Mouse (Mus musculus) G1E (cell line): ENCODE measurements at regions not wholly inside any gene's neighbourhood (a gene's known extent, or its start where the extent isn't known, plus 50 kb on each side); places are given as distances from the start of the nearest gene placed in this dataset.

Experiments
- ATAC-seq: 2 replicates; pipeline ENCODE4 v1.8.0; 2016; ENCODE audit warnings: mild to moderate bottlenecking; ENCODE audit not compliant: insufficient number of reproducible peaks, poor library complexity, low FRiP score, severe bottlenecking; ENCODE audit errors: extremely low read depth
- DNase-seq: peaks from one replicate; pipeline ENCODE4 v3.0.0; 2012; ENCODE audit warnings: low spot score
- H3K27me3 ChIP-seq: 2 replicates; pipeline ENCODE4 v1.6.1; 2012; ENCODE audit warnings: mild to moderate bottlenecking, low read length, inconsistent platforms; ENCODE audit not compliant: insufficient read depth
- H3K36me3 ChIP-seq: replicated peaks from 2 replicates; pipeline ENCODE3; 2012; ENCODE audit warnings: mild to moderate bottlenecking, inconsistent platforms
- H3K4me1 ChIP-seq: 2 replicates; pipeline ENCODE4 v1.6.1; 2012; ENCODE audit warnings: low read depth, low read length, inconsistent platforms, mixed read lengths; ENCODE audit not compliant: insufficient read depth
- H3K4me3 ChIP-seq: 2 replicates; pipeline ENCODE4 v1.5.1; 2012; ENCODE audit warnings: low read depth, mild to moderate bottlenecking, inconsistent platforms, low read length, moderate library complexity, mixed read lengths
- H3K9me3 ChIP-seq: replicated peaks from 2 replicates; pipeline ENCODE4 v1.6.1; 2012; ENCODE audit warnings: inconsistent platforms
- CTCF ChIP-seq: IDR thresholded peaks from 2 replicates; pipeline ENCODE4 v1.5.1; 2012; ENCODE audit warnings: low read depth, low read length, inconsistent platforms, mixed read lengths
- GATA1 ChIP-seq: IDR thresholded peaks from 2 replicates; pipeline ENCODE4 v1.6.1; 2012; ENCODE audit warnings: borderline replicate concordance, low read length, inconsistent platforms, mixed read lengths
- GATA2 ChIP-seq: IDR thresholded peaks from 2 replicates; pipeline ENCODE4 v1.6.1; 2012; ENCODE audit warnings: low read depth, low read length, inconsistent platforms, borderline replicate concordance
- POLR2AphosphoS5 ChIP-seq: IDR thresholded peaks from 2 replicates; pipeline ENCODE4 v1.6.1; 2012; ENCODE audit warnings: low read depth, low read length, inconsistent platforms; ENCODE audit not compliant: insufficient replicate concordance
- TAL1 ChIP-seq: conservative IDR thresholded peaks from 2 replicates; pipeline ENCODE4 v1.6.1; 2012; ENCODE audit warnings: low read depth, low read length, inconsistent platforms, mixed read lengths

DNA sequence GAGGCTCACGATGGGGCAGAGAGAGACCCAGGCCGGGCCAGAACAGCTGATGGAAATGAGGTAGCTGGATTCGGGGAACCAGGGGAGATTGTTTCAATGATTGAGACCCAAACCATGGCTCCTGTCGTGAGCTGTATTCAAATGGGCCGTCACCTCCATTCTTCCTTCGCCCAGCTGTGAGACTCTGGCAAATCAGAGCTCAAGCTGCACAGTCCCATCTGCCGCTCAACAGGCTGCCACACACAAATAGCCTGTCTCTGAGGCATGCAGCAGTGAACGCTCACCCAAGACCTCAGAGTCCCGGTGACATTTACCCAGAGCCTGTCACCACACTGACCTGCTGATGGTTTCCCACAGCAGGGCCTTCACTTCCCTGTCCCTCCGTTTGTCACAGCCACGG is 60.1 kb upstream of the Aldh1b1 start:
- H3K4me1 ChIP-seq: no peaks in the 10 kb centered on the region

DNA sequence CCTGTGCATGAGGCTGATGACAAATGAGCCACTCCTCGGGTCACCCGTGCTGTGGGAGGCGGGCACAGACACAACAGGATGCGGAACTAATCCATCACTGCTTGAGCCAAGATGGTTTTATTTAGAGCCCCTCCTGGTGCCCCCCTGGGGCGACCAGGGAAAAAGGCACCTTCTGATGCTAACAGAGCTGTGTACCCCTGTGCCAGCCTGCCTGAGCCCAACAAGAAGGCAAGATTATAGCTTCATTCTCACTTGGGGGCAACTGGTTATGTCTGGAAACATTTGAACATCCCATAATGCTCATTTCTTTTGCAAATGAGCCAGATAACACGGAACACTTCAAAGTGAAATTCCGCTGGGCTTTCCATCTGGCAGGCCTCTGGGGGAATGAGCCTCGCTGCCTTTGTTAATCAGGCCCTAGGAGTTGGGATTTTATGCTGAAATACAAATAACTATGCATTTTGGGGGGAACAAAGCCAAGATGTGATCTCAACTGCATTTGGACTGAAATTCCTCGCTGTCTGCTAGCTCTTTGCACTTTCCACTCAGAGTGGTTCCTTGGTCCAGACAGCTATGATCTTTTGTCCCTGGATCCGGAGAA is 62.5 kb upstream of the Aldh1b1 start:
- H3K4me1 ChIP-seq: no peaks in the 10 kb centered on the region
- H3K27me3 ChIP-seq: 0 out of 2 replicates have a peak, but pooled peaks cover 6% of the 10 kb centered on the region
- H3K9me3 ChIP-seq: no peaks in the 10 kb centered on the region
- no peak for TF ChIP-seq CTCF
- H3K4me3 ChIP-seq: no peak overlapping the region
- H3K36me3 ChIP-seq: no peaks in the 10 kb centered on the region
- DNase-seq: no peak
- no peak for ATAC-seq

More for the DNA sequence above, 60.1 kb upstream of the Aldh1b1 start:
- no peak for TF ChIP-seq TAL1
- TF ChIP-seq POLR2AphosphoS5: no peak
- TF ChIP-seq GATA1: no peak
- TF ChIP-seq GATA2: no peak
- no peak for TF ChIP-seq CTCF
- no peak for DNase-seq
- no peak overlapping the region for H3K4me3 ChIP-seq
- no peak for ATAC-seq
- no peaks in the 10 kb centered on the region for H3K36me3 ChIP-seq
- peaks cover 8% of the 10 kb centered on the region; the same call in 1 of the 2 replicates for H3K27me3 ChIP-seq
- H3K9me3 ChIP-seq: no peaks in the 10 kb centered on the region

DNA sequence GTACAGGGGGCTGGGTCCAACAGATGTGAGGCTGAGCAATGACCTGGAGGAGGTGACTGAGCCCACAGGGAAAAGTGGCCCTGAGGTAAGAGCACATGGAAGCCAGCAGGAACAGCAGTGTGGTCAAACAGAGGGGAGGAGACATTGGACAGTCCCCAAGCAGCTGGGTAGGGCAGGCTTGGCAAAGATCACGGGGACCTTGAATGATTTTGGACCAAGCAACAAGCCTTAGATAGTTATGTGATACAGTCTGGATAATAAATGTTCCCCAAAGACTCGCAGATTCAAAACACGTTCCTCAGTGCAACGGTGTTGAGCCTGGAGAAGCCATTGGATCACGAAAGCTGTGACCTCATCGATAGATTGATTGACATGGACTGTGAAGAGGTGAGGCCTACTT is 64.8 kb upstream of the Aldh1b1 start:
- no peak for ATAC-seq
- no peaks in the 10 kb centered on the region for H3K4me1 ChIP-seq
- DNase-seq: no peak
- H3K4me3 ChIP-seq: no peak overlapping the region
- TF ChIP-seq GATA1: no peak
- TF ChIP-seq TAL1: no peak
- no peak for TF ChIP-seq CTCF
- no peak for TF ChIP-seq POLR2AphosphoS5
- no peak for TF ChIP-seq GATA2
- no peaks in the 10 kb centered on the region for H3K36me3 ChIP-seq
- H3K9me3 ChIP-seq: no peaks in the 10 kb centered on the region
- H3K27me3 ChIP-seq: 0 out of 2 replicates have a peak, but pooled peaks cover 2% of the 10 kb centered on the region

DNA sequence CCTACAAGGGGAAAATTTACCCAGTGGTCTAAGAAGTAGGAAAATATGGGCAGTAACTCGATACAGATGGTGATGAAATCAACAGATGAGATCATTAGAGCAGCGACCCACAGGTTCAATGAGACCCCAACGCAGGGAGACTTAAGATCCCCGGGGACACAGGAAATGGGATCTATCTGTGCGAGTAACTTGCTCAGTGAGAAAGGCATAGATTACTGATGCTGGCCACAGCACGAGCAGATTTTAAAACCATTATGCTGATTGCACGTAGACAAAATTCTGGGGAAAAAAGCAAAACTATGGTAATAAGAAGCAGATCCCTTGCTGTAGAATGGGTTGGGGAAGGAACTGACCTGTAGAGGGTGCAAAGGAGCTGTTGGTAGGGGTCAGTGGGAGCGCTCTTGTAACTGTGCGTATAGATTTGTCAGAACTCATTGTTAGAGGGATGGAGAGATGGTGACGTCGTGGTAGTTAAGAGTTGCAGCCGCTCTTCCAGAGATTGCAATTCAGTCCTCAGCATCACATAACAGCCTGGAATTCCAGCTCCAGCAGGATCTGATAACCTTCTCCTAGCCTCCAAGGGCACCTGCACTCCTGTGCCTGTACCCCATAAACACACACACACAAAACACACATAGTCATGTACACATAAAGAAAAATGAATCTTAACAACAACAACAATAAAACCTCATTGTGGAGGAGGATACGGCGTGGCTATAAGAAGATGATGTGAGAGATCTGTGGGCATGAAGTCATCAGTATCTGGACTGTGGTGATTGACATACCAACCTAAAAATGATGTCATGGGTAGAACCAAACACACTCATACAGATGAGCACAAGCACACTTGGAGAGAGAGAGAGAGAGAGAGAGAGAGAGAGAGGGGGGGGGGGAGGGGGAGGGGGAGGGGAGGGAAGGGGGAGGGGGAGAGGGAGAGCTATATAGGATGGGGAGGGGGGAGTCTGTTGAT is 67.7 kb upstream of the Aldh1b1 start:
- H3K36me3 ChIP-seq: no peaks in the 10 kb centered on the region
- H3K4me1 ChIP-seq: no peaks in the 10 kb centered on the region
- no peak overlapping the region for H3K4me3 ChIP-seq
- TF ChIP-seq GATA1 (no peak), POLR2AphosphoS5 (no peak), GATA2 (no peak), CTCF (no peak), TAL1 (no peak)
- H3K27me3 ChIP-seq: no peaks in the 10 kb centered on the region; the same call in 1 of the 2 replicates
- DNase-seq (no peak), ATAC-seq (no peak)
- H3K9me3 ChIP-seq: no peaks in the 10 kb centered on the region

DNA sequence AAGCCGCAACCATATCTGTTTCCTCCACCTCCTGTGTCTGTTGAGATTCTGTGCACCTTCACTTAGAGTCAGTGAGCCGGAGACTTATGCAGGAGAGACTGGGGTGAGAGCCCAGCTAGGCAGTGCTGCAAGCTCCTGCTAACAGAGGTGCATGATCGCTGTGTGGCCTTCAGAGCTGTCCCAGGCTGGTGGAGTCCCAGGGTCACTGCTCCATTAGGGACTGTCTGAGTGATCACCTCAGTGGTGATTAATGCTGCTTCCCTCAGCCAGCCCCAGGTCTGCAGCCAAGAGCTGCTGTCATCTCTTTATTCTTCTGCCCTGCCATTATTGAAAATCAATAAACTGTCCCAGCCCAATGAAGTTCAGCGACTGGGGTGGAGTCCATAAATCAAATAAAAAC is 69.0 kb upstream of the Aldh1b1 start:
- H3K27me3 ChIP-seq: peaks cover 3% of the 10 kb centered on the region; the same call in 1 of the 2 replicates
- DNase-seq (no peak), ATAC-seq (no peak)
- no peaks in the 10 kb centered on the region for H3K4me1 ChIP-seq
- no peaks in the 10 kb centered on the region for H3K36me3 ChIP-seq
- TF ChIP-seq POLR2AphosphoS5 (no peak), CTCF (no peak), GATA2 (no peak), GATA1 (no peak), TAL1 (no peak)
- H3K9me3 ChIP-seq: no peaks in the 10 kb centered on the region
- H3K4me3 ChIP-seq: no peak overlapping the region

DNA sequence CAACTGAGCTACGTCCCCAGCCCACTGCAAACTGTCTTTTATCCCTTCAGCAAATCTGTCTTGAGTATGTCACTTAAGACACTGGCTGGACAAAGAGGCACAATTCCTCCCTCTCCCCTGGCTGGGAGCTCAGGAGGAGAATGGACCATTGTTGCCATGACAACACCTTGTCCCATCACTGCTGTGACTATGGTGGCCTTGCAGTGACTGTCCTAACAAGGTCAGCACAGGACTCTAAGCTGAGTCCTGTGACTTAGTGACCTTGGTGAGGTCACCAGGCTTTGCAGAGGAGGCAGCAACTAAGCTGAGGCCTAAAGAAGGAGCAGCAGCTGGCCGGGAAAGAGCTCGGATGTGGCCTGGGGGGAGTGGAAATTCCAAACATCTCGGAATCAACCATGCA is 70.0 kb upstream of the Aldh1b1 start:
- H3K27me3 ChIP-seq: peaks cover 3% of the 10 kb centered on the region; the same call in 1 of the 2 replicates
- H3K4me1 ChIP-seq: no peaks in the 10 kb centered on the region
- no peak overlapping the region for H3K4me3 ChIP-seq
- ATAC-seq (no peak), DNase-seq (no peak)
- no peaks in the 10 kb centered on the region for H3K9me3 ChIP-seq
- no peaks in the 10 kb centered on the region for H3K36me3 ChIP-seq
- TF ChIP-seq POLR2AphosphoS5: no peak
- no peak for TF ChIP-seq CTCF
- TF ChIP-seq GATA2: no peak
- no peak for TF ChIP-seq GATA1
- TF ChIP-seq TAL1: no peak
